8 mouse cellular contexts compared by ENCODE assay signal in genomic region chr9:71646115-71646514, GRCm38 (mm10). TPM values are rescaled to one million over a fixed set of nuclear protein-coding genes. Genes with fewer than 3 reads are reported as not detected.
DNase-seq lines count a peak whose midpoint lies in the region; ATAC-seq lines count a peak whose summit lies in the region.

No protein-coding gene starts in this region.

- H3K27ac ChIP-seq in forebrain, embryonic 13.5 days = no peak overlapping the region
- H3K27ac ChIP-seq in forebrain, embryonic 15.5 days (replicated peaks) = no peak overlapping the region
- peak overlapping the region; percentile 43 for H3K27ac ChIP-seq in heart, embryonic 12.5 days (ENCODE audit: poor library complexity, severe bottlenecking)

- no peak overlapping the region for H3K4me3 ChIP-seq in forebrain, embryonic 13.5 days
- no peak overlapping the region for H3K4me3 ChIP-seq in forebrain, embryonic 15.5 days
- no peak overlapping the region for H3K4me3 ChIP-seq in heart, embryonic 12.5 days

- no peak overlapping the region for H3K4me2 ChIP-seq in forebrain, embryonic 13.5 days
- no peak overlapping the region for H3K4me2 ChIP-seq in forebrain, embryonic 15.5 days (replicated peaks)
- H3K4me2 ChIP-seq in heart, embryonic 12.5 days = no peak overlapping the region

- H3K9ac ChIP-seq in forebrain, embryonic 13.5 days = no peak overlapping the region
- H3K9ac ChIP-seq in forebrain, embryonic 15.5 days (replicated peaks) = no peak overlapping the region
- 0 out of 2 replicates have a peak overlapping the region, but pooled peaks have one; percentile 22 for H3K9ac ChIP-seq in heart, embryonic 12.5 days

- no peaks in the 10 kb centered on the region for H3K36me3 ChIP-seq in forebrain, embryonic 13.5 days (ENCODE audit: poor library complexity, severe bottlenecking)
- no peaks in the 10 kb centered on the region for H3K36me3 ChIP-seq in forebrain, embryonic 15.5 days
- peaks cover 66% of the 10 kb centered on the region for H3K36me3 ChIP-seq in heart, embryonic 12.5 days

- H3K9me3 ChIP-seq in forebrain, embryonic 13.5 days (replicated peaks) = 0 out of 2 replicates have a peak, but pooled peaks cover 3% of the 10 kb centered on the region
- H3K9me3 ChIP-seq in forebrain, embryonic 15.5 days = no peaks in the 10 kb centered on the region
- H3K9me3 ChIP-seq in heart, embryonic 12.5 days (replicated peaks) = no peaks in the 10 kb centered on the region; the same call in 1 of the 2 replicates

- WGBS in forebrain, embryonic 13.5 days = 33% methylated on average over 6 of the region's 6 CpGs
- 35% methylated on average over 6 of the region's 6 CpGs for WGBS in forebrain, embryonic 15.5 days
- 34% methylated on average over 6 of the region's 6 CpGs for WGBS in heart, embryonic 12.5 days

- peak; percentile 74 for DNase-seq in adrenal gland, adult 2 months
- peak; percentile 93 for DNase-seq in embryo, embryonic 10.5 days (ENCODE audit: low spot score)
- peak; percentile 85 to 87 for DNase-seq in layer of hippocampus, postnatal 10 days (ENCODE audit: low spot score in 2 of 2)
- peak; percentile 52 to 77 for DNase-seq in spleen, postnatal 4 days (ENCODE audit: low spot score in 2 of 2)

- no peaks in the 10 kb centered on the region for H3K4me1 ChIP-seq in forebrain, embryonic 13.5 days
- no peaks in the 10 kb centered on the region for H3K4me1 ChIP-seq in forebrain, embryonic 15.5 days
- peaks cover 11% of the 10 kb centered on the region for H3K4me1 ChIP-seq in heart, embryonic 12.5 days (replicated peaks)

- no peaks in the 10 kb centered on the region for H3K27me3 ChIP-seq in forebrain, embryonic 13.5 days
- no peaks in the 10 kb centered on the region for H3K27me3 ChIP-seq in forebrain, embryonic 15.5 days
- no peaks in the 10 kb centered on the region for H3K27me3 ChIP-seq in heart, embryonic 12.5 days (replicated peaks)

- ATAC-seq in forebrain, embryonic 13.5 days = peak; percentile 41; the same call in 1 of the 2 replicates
- no peak for ATAC-seq in forebrain, embryonic 15.5 days (replicated peaks)
- ATAC-seq in heart, embryonic 12.5 days (ENCODE audit: insufficient number of reproducible peaks, low FRiP score) = peak; percentile 53
- 0 out of 2 replicates have a peak, but pooled peaks have one; percentile 44 for ATAC-seq in megakaryocyte-erythroid progenitor cell, adult 5-6 weeks (replicated peaks; ENCODE audit: low FRiP score, low TSS enrichment, poor library complexity, severe bottlenecking)

RNA-seq across cellular contexts. Expression of gene Myzap, which starts 54.0 kb away (rescaled TPM):
- 2.4 and 2.5 TPM in 2 replicates for polyA plus RNA-seq in forebrain, embryonic 13.5 days (2015; fragmentation: Nextera tagmentation; extraction: Ambion mirVana)
- polyA plus RNA-seq in forebrain, embryonic 15.5 days (2015; fragmentation: Nextera tagmentation; extraction: Ambion mirVana) = 1.8 and 2.0 TPM in 2 replicates
- 10 to 100 TPM; 10.3 to 11.7 TPM for total RNA-seq in adrenal gland, adult 2 months (2021)
- 3.2 and 3.9 TPM in 2 replicates for polyA plus RNA-seq in adrenal gland, adult 2 months (2012; rRNA removed)
- 64.7 and 65.3 TPM in 2 replicates for polyA plus RNA-seq in heart, embryonic 12.5 days (2016; fragmentation: Nextera tagmentation; extraction: Ambion mirVana)
- 1 to 10 TPM; 1.3 to 2.1 TPM for total RNA-seq in layer of hippocampus, postnatal 10 days (2021)
- total RNA-seq in megakaryocyte-erythroid progenitor cell, adult 5-6 weeks (2014; fragmentation: Nextera tagmentation) = not detected in 2 replicates
- total RNA-seq in megakaryocyte-erythroid progenitor cell, adult 5-6 weeks (2017) = not detected in 2 replicates

Comparison
In these comparisons a context has a peak if more than half of its experiments do, and no peak if none do; other contexts are left out.
1. RNA of gene Myzap, which starts 54.0 kb away (polyA plus RNA-seq): 64.7 to 65.3 TPM in heart, embryonic 12.5 days; 3.2 to 3.9 TPM in adrenal gland, adult 2 months, 2.4 to 2.5 TPM in forebrain, embryonic 13.5 days and 1.8 to 2.0 TPM in forebrain, embryonic 15.5 days; every median in the first group is over 10 times any median in the second.
2. Peak in every context shown above with its lines, with median percentiles within 50 percentile points of each other: DNase-seq.